Mouse (Mus musculus) layer of hippocampus, postnatal 36 days (tissue): ENCODE data around the gene St6galnac5. TPM values are rescaled to one million over a fixed set of nuclear protein-coding genes. Genes with fewer than 3 reads are reported as not detected.
A peak's percentile ranks its signal among the peaks of the same experiment; 100 is the strongest.

ENCODE experiments used
- DNase-seq, 2 experiments: peaks; one replicate each; pipeline ENCODE4 v3.0.0; 2022
- total RNA-seq, 2 experiments: library from RNA; stranded (reverse); gene quantifications; 2 replicates each; pipeline ENCODE4 v1.2.3; 2021

The St6galnac5 gene
- total RNA-seq, 2 experiments from 2014 or later, result 129 to 131 TPM

- DNase-seq, result no peak
These were observed 69.6 kb downstream of the St6galnac5 start for GRCm38 (mm10) chr3:152912216-152913101.

DNA sequence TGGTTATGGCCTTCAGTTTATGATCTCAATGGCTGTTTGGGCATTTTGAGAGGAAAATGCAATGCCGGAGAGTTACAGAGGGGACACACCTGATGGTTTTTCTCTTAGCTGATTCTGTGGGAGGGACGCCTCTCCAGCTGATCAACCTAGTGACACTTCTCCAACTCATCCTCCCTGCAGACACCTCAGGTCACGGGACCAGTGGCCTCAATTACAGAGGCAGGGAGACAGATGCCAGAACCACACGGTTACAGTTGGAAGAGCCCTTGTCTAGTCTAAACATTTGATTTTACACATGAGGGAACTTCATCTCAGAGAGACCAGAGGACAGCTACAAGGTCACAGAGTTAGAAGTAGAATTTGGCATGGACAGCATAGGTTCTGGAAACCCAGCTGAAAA is 70.5 kb downstream of the St6galnac5 start:
- DNase-seq, result no peak

DNA sequence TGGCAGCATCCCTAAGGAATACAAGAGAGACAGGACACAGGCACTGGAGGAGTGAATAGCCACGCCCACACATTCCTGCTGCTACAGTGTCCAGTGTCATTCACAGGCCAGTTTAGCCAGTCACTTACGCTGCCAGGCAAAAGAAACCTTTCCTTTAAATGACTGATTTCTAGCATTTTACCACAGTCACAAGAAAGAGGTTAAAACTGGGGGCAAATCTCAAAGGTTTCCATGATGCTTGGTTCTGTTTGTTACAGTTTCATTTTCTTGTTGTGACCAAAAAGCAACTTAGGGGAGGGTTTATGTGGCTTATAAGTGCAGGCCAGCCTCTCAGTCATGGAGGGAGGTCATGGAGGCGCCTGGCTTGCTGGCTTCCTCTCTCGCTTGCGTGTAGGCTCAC is 74.4 kb downstream of the St6galnac5 start:
- DNase-seq, result no peak

DNA sequence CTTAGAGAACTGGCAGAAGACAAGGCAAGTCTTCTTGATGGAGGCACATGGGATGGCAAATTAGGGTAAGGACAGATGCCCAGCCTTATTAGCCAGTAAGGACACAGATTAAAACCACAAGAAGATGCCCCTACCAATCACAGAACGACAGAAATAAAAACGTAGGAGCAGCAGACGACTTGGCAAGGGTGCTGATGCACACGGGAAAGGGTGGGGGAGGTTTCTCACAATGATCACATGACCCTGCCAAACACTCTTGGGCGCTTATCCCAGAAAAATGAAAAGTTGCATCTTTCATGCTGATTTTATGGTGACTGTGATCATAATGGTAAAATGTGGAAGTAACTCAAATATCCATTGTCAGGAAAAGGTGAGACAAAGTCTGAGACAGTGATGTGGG is 75.0 kb downstream of the St6galnac5 start:
- DNase-seq, result peak in 1 of 2 experiments; percentile 47

- DNase-seq, result no peak
These were observed 76.2 kb downstream of the St6galnac5 start for GRCm38 (mm10) chr3:152905800-152906199.

DNA sequence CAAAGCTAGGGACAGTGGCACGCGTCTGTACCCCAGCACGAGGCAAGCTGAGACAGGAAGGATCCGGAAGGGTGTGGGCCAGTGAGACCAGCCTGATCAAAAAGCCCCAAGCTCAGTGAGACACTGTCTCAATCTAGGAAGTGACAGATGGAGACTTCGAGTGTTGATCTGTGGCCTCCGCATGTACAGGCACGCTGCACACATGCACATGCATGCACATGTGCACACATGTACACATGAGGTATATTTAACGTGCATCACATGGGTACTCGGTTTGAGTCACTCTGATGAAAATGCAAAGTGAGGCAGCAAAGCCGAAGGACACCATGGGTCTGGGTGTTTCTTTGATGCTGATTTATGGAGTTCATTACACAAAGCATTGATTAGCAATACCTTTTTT is 77.0 kb downstream of the St6galnac5 start:
- no peak for DNase-seq

DNA sequence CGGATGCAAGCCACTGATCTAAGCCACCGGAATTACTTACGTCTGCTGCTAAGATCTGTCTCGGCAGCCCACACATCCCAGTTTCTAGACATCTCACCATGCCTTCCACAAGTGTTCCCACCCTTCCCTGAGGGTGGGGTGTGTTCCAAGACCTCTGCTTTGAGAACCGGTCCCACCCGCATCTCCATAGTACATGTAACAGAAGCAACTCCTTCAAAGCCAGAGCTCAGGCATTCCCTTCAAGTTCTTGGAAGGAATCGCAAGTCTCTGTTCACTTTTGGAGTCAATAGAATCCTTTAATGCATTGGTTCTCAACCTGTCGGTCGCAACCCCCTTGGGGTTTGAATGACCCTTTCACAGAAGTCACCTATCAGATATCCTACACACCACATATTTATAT is 83.1 kb downstream of the St6galnac5 start:
- DNase-seq, result no peak

GRCm38 (mm10) chr3:152897196-152897595 is 84.8 kb downstream of the St6galnac5 start:
- no peak for DNase-seq

DNA sequence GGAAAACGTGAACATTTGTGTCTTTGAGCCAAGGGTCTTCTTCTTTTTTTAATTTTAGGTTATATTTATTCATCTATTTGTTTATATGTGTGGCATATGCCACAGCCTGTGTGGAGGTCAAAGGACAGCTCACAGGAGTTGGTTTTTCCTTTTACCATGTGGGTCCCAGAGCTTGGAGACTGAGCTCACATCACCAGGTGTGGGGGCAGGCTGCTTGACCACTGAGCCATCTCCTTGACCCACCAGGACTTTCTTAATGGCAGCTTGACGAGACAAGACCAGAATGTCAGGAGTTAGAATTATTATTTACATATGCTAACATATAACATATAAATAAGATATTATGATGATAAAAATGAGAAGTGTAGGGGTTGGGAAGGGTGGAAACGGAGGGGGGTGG is 85.9 kb downstream of the St6galnac5 start:
- DNase-seq, result no peak

- DNase-seq, result no peak
These were observed 87.1 kb downstream of the St6galnac5 start for GRCm38 (mm10) chr3:152894935-152895334.

GRCm38 (mm10) chr3:152888116-152888515 is 93.9 kb downstream of the St6galnac5 start:
- DNase-seq, result no peak

- no peak for DNase-seq
These were observed 95.3 kb downstream of the St6galnac5 start for GRCm38 (mm10) chr3:152886749-152887148.

- DNase-seq, result no peak
These were observed 98.5 kb downstream of the St6galnac5 start for GRCm38 (mm10) chr3:152883556-152883955.

DNA sequence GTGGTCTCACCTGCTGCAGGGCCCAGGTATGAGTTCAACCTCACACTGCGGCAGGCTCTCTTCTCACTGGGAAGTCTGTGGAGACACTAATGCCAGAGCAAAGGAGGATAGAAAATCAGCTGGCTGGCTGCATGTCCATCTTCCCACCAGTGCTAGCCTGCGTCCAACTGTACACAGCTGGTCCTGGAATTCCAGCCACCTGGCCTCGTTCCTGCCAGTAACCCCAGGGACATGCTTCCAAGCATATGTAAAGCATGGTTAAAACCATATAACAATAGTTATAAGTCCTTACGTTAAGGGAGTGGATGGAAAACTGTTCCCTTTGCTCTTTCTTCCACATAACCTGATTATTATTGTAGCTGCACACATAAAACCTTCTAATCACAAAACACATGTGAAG is 100.3 kb downstream of the St6galnac5 start:
- DNase-seq, result no peak

- no peak for DNase-seq
These were observed 101.8 kb downstream of the St6galnac5 start for GRCm38 (mm10) chr3:152880121-152880835.

DNA sequence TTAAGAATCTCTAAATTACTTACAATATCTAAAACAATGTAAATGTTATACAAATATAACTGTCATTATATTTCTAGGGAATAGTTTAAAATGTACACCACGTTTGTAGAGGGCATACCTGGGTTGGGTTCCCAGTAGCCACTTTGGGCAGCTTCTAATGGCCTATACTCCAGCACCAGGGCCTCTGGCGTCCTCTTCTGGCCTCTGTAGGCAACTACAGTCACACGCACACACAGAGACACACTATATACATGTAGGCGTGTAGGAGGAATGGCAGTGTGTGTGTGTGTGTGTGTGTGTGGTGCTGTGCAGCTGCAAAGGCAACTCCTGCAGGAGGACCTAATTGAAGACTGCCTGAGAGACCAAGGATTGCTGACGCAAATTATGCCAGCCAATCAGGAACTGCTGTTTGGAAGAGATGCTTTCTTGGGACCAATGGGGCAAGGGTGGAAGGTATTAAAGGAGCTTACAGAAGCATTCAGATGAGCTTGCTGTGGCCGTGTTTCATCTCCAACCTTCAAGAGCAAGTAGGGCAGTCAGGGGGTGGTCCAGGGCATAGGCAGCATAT is 106.2 kb downstream of the St6galnac5 start:
- no peak for DNase-seq

DNA sequence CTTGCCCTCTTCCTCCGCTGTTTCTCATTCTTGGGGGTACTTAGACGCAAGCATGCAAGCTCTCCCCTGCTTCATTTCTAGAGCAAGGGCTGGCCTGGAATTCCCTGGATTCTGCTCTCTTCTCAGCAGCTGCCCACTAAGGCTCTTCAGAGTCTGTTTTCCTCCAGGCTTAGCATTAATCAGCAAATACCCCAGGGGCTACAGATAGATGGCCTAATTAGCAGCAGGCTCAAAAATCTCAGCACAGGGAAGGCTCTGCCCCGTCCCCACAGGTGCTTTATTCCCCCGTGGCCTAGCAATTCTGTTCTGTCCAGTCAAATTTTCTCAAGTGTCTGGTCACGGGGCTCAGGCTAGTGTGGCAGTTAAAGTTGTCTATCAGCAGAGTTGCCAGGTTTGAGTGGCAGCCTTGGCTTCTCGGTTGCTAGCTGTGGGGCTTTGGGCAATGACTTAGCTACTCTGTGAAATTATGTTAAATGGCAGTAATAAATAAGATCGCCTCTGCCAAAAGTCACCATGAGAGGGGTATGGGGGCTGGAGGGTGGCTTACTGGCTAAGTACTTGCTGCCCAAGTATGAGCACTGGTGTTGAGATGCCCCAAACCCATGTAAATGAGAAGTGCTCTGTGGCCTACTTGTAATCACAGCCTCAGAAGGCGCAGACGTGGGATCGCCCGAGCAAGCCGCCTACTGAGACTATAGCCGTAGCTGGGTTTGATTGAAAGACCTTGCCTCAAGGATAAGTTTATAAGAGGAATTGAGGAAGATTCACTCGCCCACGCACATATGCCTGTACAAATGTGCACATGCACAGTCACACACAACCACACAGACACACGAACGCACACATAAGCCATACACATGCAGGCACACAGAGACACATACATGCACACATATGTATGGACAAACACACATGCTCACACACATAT is 107.4 kb downstream of the St6galnac5 start:
- DNase-seq, result peak in 1 of 2 experiments; percentile 44

- DNase-seq, result no peak
These were observed 109.5 kb downstream of the St6galnac5 start for GRCm38 (mm10) chr3:152872596-152872995.

DNA sequence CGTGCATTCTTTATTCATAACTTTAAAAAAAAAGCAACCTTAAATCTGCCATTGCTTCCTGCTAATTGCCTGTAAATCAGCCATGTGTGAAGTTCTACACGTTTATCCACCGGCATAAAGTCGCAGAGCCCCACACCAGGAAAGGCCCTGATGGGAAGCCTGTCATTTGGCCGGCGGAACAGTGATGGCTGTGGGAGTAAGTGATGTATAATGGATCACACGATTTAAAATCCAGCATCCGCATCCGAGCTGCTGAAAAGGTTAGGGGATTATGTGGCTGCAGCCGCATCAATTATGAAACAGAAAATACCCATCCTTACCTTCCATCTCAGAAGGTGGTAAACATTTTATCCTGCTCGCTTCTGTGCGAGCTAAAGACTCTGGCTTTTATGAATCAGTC is 110.0 kb downstream of the St6galnac5 start:
- no peak for DNase-seq

DNA sequence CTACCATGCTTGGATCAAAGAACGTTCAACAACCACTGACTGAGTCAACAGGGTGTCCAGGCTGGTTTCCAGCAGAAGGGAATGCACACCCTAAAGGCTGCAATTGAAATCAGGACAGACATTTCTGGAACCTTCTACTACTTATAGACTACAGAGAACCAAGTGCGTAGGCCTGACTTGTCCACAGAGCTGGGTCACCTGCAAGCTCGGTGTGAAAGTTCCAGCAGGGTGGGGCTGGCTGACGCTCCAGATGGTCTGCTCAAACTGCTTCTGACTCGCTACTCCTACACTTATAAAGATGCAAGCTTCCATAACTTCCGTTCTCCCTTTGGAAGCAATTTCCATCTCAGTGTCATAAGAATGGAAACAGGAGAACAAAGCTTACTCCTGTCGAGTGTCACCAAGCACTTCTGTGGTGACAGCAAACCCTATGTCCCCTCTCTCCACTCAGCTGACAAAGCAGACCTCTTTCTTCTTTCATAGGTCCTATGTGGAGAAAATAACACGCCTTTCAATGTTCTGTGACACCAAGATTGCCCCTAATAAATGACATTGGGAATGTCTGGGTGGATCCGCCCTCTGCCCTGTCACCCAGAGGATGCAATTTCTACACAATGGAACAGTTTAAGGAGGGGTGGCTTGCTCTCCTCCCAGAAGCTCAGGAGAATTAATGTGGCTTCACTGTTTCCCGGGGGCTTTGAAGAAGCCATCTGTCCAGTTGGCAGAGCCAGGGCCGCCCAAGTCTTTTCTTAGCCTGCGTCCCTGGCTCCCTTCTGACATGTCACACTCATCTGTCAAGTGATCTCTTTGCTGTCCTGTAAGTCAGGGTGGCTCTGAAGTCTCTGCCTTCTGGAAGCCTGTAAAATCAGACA is 114.2 kb downstream of the St6galnac5 start:
- DNase-seq, result no peak
